Mouse (Mus musculus) thymus, adult 2 months (tissue): ENCODE data around the gene Pdia2.

Experiments
- CTCF ChIP-seq: fragments of 200-500 bp; IDR thresholded peaks from 2 replicates; pipeline ENCODE4 v1.5.1; 2012; ENCODE audit warnings: mild to moderate bottlenecking, control low read depth, low read length, moderate library complexity, borderline replicate concordance; ENCODE audit not compliant: control insufficient read depth, poor library complexity, insufficient read depth; ENCODE audit errors: extremely low read depth
- POLR2A ChIP-seq: fragments of 200-500 bp; IDR thresholded peaks from 2 replicates; pipeline ENCODE4 v1.6.1; 2012; ENCODE audit warnings: mild to moderate bottlenecking, low read length, control low read depth, moderate library complexity; ENCODE audit not compliant: control insufficient read depth, poor library complexity, insufficient read depth; ENCODE audit errors: extremely low read depth

- no peak for TF ChIP-seq POLR2A
- no peak for TF ChIP-seq CTCF
Measured at GRCm38 (mm10) chr17:26162736-26163135, 36.2 kb downstream of the Pdia2 start.
